ENCODE assay signal across 23 mouse cellular contexts in genomic region chr5:64107596-64108289, GRCm38 (mm10). TPM values are rescaled to one million over a fixed set of nuclear protein-coding genes. Genes with fewer than 3 reads are reported as not detected.
A peak's percentile ranks its signal among the peaks of the same experiment; 100 is the strongest.
DNase-seq lines count a peak whose midpoint lies in the region; ATAC-seq and TF ChIP-seq lines count a peak whose summit lies in the region.
"Had no signal": no experiment of that assay in that cellular context is flagged by ENCODE, and none has a peak within 500 bp of the region (broad histone marks: within the 10 kb centered on the region; RNA-seq: fewer than 3 reads in every experiment).

No protein-coding gene starts in this region.

- peak; percentile 58; the same call in 1 of the 2 replicates for TF ChIP-seq EP300 in ES-Bruce4 (IDR thresholded peaks at IDR 0.05; ENCODE audit: insufficient read depth, low read depth, low read length)

- H3K27ac ChIP-seq in ES-Bruce4 (ENCODE audit: insufficient read depth, low read length) (no peak overlapping the region), ES-E14 (ENCODE audit: insufficient read depth, low read depth, low read length, poor library complexity, severe bottlenecking) (peak overlapping the region; percentile 47)
- H3K27ac ChIP-seq: embryonic facial prominence, embryonic 10.5 days; embryonic facial prominence, embryonic 12.5 days; forebrain, embryonic 10.5 days; forebrain, embryonic 12.5 days had no signal

- in situ Hi-C loops in ES-E14 (cut with MboI; ENCODE audit: low sequenced_read_pairs in 2 of 2, unreplicated experiment in 2 of 2), result no loop called here

- TF ChIP-seq CTCF in ES-Bruce4 (IDR thresholded peaks at IDR 0.05; ENCODE audit: low read depth, low read length), result no peak

- peaks cover 2% of the 10 kb centered on the region for H3K4me1 ChIP-seq in ES-Bruce4 (ENCODE audit: control insufficient read depth, insufficient read depth, low read length)
- peaks cover 0 to 8% of the 10 kb centered on the region in 2 experiments; a peak in 2 of 4 replicates for H3K4me1 ChIP-seq in ES-E14 (ENCODE audit: control insufficient read depth in 2 of 2, insufficient read depth in 2 of 2, low read length in 2 of 2, poor library complexity in 1 of 2)
- H3K4me1 ChIP-seq: embryonic facial prominence, embryonic 10.5 days; embryonic facial prominence, embryonic 12.5 days; forebrain, embryonic 10.5 days; forebrain, embryonic 12.5 days had no signal

- TF ChIP-seq POLR2A in ES-Bruce4 (IDR thresholded peaks at IDR 0.05; ENCODE audit: insufficient read depth, low read length), result no peak

- H3K4me3 ChIP-seq in ES-Bruce4 (ENCODE audit: low read depth, low read length), result no peak overlapping the region
- H3K4me3 ChIP-seq in ES-E14 (ENCODE audit: insufficient read depth in 1 of 2, low read depth in 1 of 2, low read length in 2 of 2, poor library complexity in 1 of 2, severe bottlenecking in 1 of 2), result no peak overlapping the region
- H3K4me3 ChIP-seq: embryonic facial prominence, embryonic 10.5 days; embryonic facial prominence, embryonic 12.5 days; erythroblast, embryonic 14.5 days; forebrain, embryonic 10.5 days; forebrain, embryonic 12.5 days had no signal

- H3K9ac ChIP-seq in ES-Bruce4 (ENCODE audit: low read depth, poor library complexity, severe bottlenecking) (no peak overlapping the region), ES-E14 (ENCODE audit: insufficient read depth, low read depth, low read length, poor library complexity, severe bottlenecking) (no peak overlapping the region)
- H3K9ac ChIP-seq: embryonic facial prominence, embryonic 12.5 days; forebrain, embryonic 12.5 days had no signal

- ATAC-seq in erythroblast, adult 5-6 weeks (replicated peaks; ENCODE audit: low FRiP score, poor library complexity, severe bottlenecking), result no peak
- ATAC-seq: CD4-positive, CD25-positive, alpha-beta regulatory T cell, adult 4 months; forebrain, embryonic 14.5 days; forebrain, embryonic 16.5 days had no signal

- H3K9me3 ChIP-seq in ES-Bruce4 (replicated peaks; ENCODE audit: control insufficient read depth, insufficient read depth, low read length, poor library complexity, severe bottlenecking) (no peaks in the 10 kb centered on the region), ES-E14 (ENCODE audit: control insufficient read depth, insufficient read depth, low read depth, low read length) (no peaks in the 10 kb centered on the region)
- H3K9me3 ChIP-seq: embryonic facial prominence, embryonic 10.5 days; embryonic facial prominence, embryonic 12.5 days; forebrain, embryonic 10.5 days; forebrain, embryonic 12.5 days had no signal

- H3K27me3 ChIP-seq in ES-Bruce4 (ENCODE audit: control insufficient read depth, insufficient read depth, low read length, poor library complexity, severe bottlenecking), result no peaks in the 10 kb centered on the region
- H3K27me3 ChIP-seq: CH12.LX; embryonic facial prominence, embryonic 12.5 days; forebrain, embryonic 12.5 days had no signal

- H3K36me3 ChIP-seq in ES-Bruce4 (ENCODE audit: control insufficient read depth, insufficient read depth, low read length, poor library complexity, severe bottlenecking) (0 out of 2 replicates have a peak, but pooled peaks cover 5% of the 10 kb centered on the region), ES-E14 (ENCODE audit: control insufficient read depth, insufficient read depth, low read length, poor library complexity, severe bottlenecking) (peaks cover 19% of the 10 kb centered on the region)

- DNase-seq in ES-E14 (ENCODE audit: low read depth, low spot score) (no peak), ZHBTc4 (ENCODE audit: low read depth, low spot score) (peak; percentile 77)
- no peak for DNase-seq in right cerebral cortex, postnatal 36 days (ENCODE audit: low spot score in 2 of 2)
- DNase-seq: adrenal gland, adult 2 months; adrenal gland, postnatal 14 days; adrenal gland, postnatal 36 days; B cell, adult 2 months; cerebellum, adult 11-12 months; cerebellum, adult 2 months; cerebellum, adult 9-10 months; cerebellum, postnatal 10 days; cerebellum, postnatal 25 days had no signal

TF ChIP-seq in ES-E14, 5 proteins besides CTCF, POLR2A, EP300 and RAD21:
- TF ChIP-seq HCFC1 (IDR thresholded peaks at IDR 0.05; ENCODE audit: borderline replicate concordance, insufficient read depth, low read length) (no peak), ZNF384 (IDR thresholded peaks at IDR 0.05; ENCODE audit: low read depth, low read length) (no peak), ZC3H11A (IDR thresholded peaks at IDR 0.05; ENCODE audit: borderline replicate concordance, low read depth, low read length) (no peak), MAFK (IDR thresholded peaks at IDR 0.05; ENCODE audit: insufficient read depth, low read depth, low read length) (no peak), CHD2 (IDR thresholded peaks at IDR 0.05; ENCODE audit: low read depth, low read length) (no peak)
TF ChIP-seq in ES-E14: peak in this region for 0.

RNA-seq across cellular contexts. Expression of gene Pgm2, which starts 15.0 kb away (rescaled TPM):
- 40.9 and 45.7 TPM in 2 replicates for polyA plus RNA-seq in ES-Bruce4 (2011; ENCODE audit: insufficient read depth, insufficient read length, low read depth, missing spikeins)
- 10.7 and 11.9 TPM in 2 replicates for total RNA-seq in ES-E14 (2012; rRNA removed)
- total RNA-seq in erythroblast, adult 5-6 weeks (2015; ENCODE audit: low replicate concordance), result 7.1 and 10.0 TPM in 2 replicates
- 8.3 and 11.8 TPM in 2 replicates for total RNA-seq in erythroblast, adult 5-6 weeks (2017; ENCODE audit: low replicate concordance)

RNA-seq across cellular contexts. Expression of gene Tbc1d1, which starts 48.4 kb away (rescaled TPM):
- 40.6 and 46.2 TPM in 2 replicates for polyA plus RNA-seq in ES-Bruce4 (2011; ENCODE audit: insufficient read depth, insufficient read length, low read depth, missing spikeins)
- total RNA-seq in ES-E14 (2012; rRNA removed), result 20.6 and 31.1 TPM in 2 replicates
- total RNA-seq in erythroblast, adult 5-6 weeks (2015; ENCODE audit: low replicate concordance), result 7.3 and 10.4 TPM in 2 replicates
- total RNA-seq in erythroblast, adult 5-6 weeks (2017; ENCODE audit: low replicate concordance), result 9.6 and 11.0 TPM in 2 replicates
